Mouse (Mus musculus) skeletal muscle tissue, adult 2 months (tissue): ENCODE results near the gene Tbc1d23.
A peak's percentile ranks its signal among the peaks of the same experiment; 100 is the strongest.

Experiments used
- DNase-seq: peaks from one replicate; pipeline ENCODE4 v3.0.0-alpha.2; 2012; ENCODE audit warnings: low read depth, low spot score

The Tbc1d23 gene

DNA sequence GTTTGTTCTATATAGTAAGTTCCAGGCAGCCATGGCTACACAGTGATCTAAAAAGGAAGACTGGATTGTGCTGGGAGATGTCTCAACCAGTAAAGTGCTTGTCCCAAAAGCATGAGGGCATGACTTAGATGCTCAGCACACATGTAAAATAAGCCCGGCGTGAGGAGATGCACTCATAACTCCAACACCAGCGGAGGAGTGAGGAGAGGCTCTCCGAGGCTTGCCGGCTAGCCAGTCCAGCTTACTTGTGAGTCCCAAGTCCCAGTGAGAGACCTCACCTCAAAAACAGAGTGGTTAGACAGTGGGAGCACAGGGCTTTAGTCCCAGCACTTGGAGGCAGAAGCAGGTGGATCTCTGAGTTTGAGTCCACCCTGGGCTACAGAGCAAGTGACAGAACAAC lies 66.1 kb downstream of the Tbc1d23 start:
- DNase-seq = no peak

DNA sequence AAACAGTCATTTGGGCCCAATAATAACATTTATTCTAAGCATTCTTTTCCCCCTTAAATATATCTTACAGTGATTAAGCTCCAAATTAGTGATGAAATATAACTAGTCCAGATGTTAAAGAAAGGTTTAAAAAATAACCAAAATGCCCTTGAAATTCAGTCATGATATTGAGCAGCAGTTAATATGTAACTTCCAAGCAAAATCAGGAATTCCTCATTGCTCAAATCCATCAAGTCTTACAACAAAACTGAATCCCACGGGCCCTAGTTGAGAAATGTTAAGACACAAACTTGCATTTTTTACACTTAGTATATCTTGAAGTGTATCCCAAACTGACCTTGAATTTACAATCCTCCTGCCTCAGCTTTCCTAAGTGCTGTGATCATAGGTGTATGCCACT lies 67.6 kb downstream of the Tbc1d23 start:
- DNase-seq = no peak

DNA sequence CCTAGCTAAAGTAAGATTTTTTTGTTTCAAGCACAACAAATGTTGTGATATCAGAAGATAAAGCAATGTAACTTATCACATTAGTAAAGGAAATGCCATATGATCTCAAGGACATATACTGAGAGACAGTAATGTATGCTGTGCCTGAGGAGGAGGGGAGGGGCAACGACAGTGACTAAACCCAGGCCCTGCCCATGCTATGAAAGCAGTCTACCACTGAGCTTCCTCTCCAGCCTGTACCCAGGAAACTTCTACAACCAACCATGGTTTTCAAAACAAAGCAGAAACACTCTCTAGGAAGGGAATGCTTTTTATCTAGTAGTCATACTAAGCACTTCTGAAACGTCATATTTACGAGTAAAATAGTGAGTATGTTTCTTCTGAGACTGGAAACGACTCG lies 68.5 kb downstream of the Tbc1d23 start:
- DNase-seq = no peak

DNA sequence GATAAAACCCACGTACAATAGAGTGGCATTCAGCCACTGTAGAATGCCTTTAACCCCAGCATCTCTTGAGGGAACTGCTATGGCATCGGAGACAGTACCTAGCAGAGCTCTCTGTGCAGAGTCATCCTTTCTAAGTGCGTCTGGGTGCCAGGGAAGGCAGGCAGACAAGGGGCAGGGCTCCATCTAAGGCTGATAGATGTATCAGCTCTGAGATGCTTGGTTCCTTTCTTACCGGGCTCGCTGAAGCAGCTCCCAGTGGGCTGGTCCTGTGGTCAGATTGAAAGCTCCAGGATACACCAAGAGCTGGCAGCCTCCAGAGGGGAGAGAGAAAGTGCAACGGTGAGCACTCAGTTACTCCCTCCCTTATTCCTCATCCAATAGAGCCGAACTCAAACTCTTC lies 71.5 kb downstream of the Tbc1d23 start:
- no peak for DNase-seq

DNA sequence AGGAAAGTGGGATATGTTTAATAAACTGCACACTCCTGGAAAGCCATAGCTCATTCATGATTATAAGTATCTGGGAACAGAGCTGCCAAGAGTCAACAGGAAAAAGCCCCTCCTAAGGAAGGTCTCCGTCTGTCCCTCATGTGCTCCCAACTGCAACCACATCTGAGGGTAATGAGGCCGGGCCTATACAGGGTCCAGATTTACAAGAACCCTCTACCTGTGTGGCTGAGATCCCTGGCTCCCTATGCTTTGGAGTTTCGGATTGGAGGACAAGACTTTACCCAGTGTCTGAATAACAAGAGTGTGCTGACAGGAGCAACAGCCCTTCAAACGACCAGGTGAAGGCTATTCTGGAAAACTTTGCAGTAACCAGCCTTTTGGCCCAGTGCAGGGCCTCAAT lies 73.6 kb downstream of the Tbc1d23 start:
- DNase-seq = no peak

DNA sequence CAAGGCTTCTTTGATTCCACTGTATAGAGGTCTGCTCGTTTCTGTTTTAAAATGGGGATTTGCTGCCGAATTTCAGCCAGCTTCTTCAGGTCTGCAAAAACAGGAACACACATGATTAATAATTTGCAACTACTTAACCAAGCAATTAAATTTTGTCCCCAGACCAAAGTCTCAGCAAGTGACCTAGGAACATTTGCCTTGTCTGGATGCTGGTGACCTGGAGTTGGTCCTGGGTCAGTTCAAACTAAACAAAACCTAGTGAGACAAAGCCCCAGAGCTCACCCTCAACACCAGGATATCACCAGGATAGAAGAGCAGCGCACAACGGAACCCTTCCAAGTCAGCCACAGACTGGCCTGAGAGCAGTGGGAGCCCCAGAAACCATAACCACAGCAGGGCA lies 74.2 kb downstream of the Tbc1d23 start:
- DNase-seq = no peak

DNA sequence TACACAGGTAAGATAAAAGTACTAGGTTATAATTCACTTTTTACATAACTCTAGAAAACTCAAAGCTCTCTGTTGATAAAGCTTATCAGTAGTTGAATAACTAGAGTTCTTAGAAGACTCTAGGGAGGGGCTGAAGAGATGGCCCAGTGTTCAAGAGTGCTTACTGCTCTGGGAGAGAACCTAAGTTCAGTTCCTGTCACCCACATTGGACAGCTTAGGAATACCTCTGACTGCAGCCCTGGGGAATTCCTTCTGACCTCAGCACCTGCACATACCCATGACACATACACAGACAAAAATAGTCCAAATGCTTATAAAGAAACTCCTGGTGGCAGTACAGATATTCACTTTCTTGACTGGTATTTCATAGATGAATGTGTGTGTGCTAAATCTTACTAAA lies 75.4 kb downstream of the Tbc1d23 start:
- DNase-seq = no peak

DNA sequence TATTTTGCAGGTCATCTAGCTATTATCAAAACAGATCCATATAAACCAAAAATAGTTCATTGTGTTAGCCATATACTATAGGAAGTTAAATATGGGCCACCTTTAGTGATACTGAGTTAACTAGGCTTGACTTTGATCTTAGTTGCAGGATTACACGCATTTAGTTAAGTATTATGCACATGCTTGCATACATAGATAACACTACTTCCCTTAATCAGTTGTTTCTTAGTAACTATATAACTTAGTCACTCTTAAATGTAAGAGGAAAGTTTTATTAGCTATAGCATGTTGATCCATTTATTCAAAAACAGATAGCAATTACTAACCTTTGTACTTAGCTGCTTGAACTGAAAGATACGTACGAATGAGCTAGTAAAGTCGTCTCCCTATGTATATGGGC lies 79.9 kb downstream of the Tbc1d23 start:
- DNase-seq = no peak

DNA sequence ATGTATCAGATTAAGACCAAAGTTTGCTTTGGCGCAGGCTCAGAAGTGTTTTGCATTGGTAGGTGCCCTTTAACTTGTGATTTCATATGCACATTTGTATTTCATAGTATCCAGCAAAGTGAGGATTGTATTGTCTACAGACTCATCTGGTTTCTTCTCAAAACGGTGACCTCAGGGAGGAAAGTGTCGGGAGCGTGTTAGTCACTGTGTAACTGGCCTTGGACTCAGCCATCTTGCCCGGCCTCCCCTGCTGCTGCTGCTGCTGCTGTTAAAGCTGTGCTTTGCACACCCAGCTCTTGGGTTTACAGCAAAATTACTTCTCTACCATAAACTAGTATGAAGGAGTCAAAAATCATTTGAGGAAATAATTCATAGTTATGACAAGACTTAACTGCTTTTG lies 86.6 kb downstream of the Tbc1d23 start:
- no peak for DNase-seq

DNA sequence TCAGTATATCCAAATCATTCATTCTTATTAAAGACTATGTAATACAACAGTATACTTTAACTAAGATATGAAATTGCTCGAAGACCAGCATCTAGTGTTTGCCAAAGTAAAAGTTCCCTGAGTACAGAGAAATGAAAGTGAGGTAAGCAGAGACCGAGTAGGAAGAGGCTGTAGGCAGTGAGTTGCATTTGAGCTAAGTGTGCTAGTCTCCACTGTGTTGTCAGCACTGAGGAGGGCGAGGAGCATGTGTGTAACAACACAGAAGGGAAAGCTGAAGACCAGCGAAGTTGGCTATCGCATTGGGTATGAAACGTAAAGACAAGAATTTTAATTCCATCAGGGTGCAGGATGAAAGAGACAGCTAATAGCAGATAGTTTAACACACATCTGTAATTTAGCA lies 97.7 kb downstream of the Tbc1d23 start:
- DNase-seq = no peak

DNA sequence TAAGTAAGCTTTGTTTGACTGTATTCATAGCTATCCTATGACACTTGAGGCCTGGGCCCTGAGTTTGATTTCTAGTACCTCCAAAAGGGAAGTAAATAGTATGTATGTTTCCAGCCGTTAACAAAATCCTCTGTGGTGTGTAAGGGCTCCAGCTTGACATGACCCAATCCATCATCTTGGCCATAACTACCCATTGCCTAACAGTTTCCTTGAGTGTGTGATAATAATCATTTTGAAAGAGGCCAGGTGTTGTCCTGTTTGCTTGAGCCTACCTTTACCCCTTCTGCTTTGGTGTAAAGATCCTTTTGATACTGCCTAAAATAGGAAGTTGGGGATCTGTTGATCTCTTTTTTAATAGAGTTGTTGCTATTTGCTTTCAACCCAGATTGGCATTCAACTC lies 99.0 kb downstream of the Tbc1d23 start:
- DNase-seq = no peak

DNA sequence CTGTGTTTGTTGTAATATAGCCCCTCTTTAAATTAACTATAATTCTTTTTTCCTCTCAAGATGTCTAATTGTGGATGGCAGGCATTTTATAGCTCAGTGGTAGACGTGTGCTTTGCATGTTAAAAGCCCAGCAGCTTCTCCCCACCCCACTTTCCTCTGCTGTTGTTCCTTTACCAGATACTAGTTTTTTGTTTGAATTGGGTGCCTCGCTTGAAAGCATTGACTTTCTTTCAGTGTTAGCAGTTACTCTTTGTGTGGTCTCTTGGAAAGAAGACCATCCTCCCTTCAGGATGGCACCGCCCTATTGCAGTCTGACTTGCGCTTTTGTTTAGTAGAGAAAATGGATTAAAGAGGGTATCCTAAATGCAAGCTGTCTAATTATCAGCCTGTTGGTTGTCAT lies 99.8 kb downstream of the Tbc1d23 start:
- no peak for DNase-seq

DNA sequence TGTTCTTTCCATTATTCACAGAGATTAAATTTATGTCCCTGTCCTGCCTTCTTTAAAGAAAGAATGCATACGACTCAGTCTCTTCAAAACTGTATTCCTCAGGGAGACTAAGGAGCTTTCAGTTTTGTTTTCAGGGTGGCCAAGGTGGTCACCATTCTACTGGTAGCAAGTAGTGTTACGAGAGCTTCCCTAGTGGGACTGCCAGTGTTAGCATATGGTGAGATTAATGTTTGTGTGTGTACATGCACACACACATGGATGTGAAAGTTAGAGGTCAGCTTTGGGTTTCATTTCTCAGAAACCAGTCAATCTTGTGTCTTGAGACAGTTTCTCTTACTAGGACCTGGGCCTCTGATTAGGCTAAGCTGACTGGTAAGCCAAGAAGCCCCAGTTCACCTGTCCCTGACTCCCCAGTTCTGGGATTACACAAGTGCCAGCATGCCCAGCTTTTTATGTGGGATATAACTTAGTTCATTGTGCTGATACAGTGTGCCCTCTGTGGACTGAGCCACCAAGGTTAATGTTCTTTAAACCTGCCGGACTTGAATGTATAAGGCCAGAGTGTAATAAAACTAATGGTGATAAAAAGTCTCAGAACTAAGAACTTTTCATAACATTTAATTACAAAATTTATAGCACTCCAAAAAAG lies 100.4 kb downstream of the Tbc1d23 start:
- no peak for DNase-seq

DNA sequence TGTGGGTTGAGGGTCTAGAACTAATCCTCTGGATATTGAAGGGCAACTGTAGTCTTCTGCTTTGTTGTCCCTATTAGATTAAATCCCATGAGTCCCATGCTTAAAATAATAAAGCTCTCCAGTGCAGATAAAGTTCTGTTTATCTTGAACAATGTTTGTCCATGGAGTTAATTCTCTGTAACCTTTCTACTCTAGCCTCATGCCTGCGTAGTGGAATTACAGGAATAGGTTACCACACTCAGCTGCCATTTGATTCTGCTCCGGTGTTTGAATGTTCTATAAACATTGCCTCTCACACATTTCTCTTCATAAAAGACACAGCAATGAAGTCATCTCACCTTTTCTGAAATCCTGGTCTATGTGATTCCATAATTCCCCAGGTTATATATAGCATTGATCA lies 103.5 kb downstream of the Tbc1d23 start:
- no peak for DNase-seq

DNA sequence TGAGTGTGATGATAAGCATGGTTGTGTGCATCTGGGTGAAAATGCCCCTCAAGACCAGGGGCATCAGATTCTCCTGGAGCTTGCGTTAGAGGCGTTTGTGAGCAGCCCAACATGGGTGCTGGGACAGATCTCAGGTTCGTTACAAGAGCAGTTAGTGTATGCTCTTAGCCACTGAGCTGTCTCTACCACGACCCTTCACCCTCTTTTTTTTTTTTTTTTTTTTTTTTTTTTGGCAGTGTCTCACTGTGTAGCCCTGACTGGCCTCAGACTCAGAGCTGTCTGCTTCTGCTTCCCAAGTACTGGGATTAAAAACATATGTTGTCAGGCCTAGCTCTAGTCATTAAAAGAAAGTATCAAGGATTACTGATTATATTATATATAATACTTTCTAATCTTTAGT lies 105.0 kb downstream of the Tbc1d23 start:
- no peak for DNase-seq

DNA sequence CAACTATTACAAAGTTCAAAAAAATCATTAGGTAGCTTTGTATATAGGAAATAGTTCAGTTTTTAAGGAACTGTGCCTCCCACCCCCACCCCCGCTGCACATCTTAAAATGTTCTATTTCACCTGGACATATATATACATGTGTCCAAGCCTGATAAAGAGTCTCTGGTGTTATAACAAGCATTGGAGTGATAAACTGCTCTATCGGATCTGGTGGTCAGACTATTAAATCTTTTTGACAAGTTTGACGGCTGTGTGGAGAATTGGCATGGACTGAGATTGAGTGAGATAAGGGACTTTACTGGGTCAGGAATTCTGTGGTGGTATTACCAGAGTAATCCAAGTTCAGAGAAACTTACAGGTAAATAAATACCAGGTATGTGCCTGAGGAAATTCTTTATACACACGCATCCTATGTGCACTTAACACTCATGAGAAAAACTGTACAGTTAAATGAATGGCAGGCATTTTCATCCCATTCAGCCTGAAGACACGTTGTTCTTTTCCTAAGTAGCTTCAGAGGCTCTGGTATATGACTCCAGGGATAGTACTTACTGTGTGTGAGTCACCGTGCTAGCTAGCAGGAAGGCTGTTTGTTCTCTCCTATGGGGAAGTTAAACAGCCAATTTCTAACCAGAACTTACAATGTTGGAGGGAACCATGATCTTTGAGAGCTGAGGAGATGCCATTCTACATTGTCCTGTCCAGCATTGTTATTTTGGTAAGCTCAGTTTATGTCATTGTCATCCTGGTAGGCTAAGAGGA lies 108.4 kb downstream of the Tbc1d23 start:
- DNase-seq = no peak

DNA sequence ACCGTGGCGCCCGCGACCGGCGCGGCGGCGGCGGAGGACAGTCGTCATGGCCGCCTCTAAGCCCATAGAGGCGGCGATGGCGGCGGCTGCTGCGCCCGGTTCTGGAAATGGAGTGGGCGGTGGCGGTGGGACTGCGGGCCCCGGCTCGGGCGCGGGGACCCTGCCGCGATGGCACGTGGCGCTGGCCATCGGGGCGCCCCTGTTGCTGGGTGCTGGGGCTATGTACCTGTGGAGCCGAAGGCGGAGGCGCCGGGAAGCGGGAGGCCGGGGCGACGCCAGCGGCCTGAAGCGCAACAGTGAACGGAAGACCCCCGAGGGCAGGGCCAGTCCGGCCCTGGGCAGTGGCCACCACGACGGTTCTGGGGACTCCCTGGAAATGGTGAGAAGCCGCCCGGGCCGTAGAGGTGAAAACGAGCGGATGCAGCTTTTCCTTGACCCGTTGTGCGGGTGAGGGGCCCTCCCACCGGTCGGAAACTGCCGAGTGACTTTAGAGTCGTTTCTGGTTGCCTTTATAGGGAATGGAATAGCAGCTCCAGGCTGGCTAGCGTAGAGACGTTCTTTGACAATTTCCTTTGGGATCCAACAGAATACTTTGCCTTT lies 109.4 kb downstream of the Tbc1d23 start:
- no peak for DNase-seq

DNA sequence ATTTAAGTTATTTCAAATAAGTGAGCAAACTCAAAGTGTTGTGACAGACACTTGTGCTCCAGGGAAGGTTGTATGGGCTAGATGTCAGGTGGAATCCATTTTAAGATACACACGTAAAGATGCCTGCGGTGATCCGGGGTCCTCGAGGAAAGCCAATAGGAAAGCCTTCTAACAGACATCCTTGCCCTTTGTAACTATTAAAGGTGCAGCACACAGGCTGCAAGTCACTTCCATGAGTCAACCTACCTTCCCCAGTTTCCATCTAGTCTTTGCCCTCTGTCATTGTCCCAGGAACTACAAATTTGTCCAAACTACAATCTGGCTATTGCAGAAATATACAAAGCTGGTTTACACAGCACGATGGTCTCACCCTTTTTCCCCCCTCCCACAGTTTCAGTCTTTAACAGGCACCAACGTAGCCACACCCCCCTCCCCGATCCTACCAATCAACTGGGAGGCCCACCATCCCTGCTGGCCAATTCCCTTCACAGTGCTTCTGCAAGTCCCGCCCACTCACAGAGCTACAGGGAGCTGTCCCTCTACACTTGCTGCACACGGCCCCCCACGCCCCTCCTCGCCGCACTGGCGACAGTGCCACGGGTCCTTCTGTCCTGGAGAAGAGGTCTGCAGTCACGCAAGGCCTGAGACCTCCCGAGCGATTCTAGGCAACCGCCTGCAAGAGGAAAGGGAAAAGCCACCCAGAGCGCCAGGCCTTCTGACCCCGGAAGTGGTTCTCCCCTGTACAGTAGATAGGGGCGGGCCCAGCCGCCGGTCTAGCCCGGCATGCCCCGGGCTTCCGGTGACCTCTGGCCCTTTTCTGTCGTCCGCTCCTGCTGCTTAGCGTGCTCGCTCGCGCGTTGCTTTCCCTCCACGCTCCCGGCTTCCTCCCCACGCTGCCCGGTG lies 110.1 kb downstream of the Tbc1d23 start, which contains the start of gene Tomm70a:
Tomm70a (plus strand) TSS at position 791 of the 903 bp plus-strand sequence.
- peak; percentile 89 for DNase-seq
